Mouse (Mus musculus) natural killer cell, adult 2 months (primary cell): ENCODE data around the gene Kctd7.

Experiments used
- DNase-seq, 2 experiments: peaks; one replicate each; pipeline ENCODE4 v3.0.0; 2022; ENCODE audit warnings: low spot score in 2 of 2

Gene Kctd7

GRCm38 (mm10) chr5:130190909-130191308 is 46.2 kb downstream of the Kctd7 start:
- no peak for DNase-seq

DNA sequence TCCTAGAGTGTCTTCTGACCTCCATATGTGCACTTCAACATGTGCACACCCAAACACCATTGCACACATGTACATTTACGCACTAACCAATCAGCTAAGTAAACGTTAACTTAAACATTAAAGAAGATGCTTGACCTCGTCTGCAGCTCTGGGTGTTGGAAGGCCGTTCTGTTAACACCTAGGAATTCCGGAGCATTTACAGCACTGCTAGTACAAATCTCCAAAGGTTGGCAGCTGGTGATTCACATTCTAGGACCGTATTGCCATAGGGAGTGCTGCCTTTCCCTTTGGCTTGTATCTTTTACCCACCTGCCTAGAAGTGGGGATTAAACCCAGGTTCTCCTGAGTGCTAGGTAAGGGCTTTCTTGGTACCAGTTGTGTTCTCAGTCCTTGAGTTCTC is 47.2 kb downstream of the Kctd7 start:
- no peak for DNase-seq

DNA sequence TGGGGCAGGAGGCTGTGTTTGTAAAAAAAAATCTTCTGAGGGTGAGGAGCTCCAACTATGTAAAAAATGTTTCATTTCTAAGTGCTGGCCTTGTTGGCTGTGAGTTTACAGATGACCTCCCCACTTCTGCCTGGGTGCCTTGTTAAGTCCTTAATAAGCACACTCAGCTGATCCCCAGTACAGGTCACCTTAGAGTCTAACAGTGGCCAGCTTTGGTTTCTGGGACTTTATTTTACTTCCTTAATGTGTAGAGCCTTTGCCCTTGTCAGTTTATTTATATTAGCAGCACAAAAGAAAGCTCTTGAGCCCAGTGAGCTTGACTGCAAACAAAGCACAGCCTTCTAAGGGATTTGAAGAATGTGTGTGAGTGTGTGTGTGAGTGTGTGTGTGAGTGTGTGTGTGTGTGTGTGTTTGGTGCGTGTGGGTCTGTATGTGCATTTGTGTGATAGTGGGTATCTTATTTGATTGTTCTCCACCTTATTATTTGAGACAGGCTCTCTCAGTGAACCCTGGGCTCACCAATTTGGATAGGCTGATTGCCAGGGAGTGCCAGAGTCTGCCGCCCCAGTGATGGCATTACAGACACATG is 47.8 kb downstream of the Kctd7 start:
- DNase-seq: no peak

DNA sequence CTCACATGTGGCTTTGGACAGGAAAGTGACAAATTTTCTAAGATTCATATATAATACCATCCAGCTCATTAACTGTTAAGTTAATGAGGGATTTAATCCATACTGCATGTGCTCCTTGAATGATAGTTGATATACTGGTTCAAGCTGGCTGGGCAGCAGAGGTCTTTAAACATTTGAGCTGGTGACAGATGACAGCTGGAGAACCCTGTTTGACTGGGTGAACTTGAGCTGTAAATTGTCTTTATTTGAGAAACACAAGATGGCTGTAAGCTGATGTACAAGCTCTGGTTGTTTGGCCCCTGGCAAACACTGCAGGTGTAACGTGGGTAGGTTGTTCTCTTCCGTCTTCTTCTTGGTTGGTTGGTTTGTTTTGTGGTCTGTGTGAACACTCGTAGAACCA is 49.1 kb downstream of the Kctd7 start:
- no peak for DNase-seq

- no peak for DNase-seq
Observed at GRCm38 (mm10) chr5:130196307-130196706, 51.6 kb downstream of the Kctd7 start.

DNA sequence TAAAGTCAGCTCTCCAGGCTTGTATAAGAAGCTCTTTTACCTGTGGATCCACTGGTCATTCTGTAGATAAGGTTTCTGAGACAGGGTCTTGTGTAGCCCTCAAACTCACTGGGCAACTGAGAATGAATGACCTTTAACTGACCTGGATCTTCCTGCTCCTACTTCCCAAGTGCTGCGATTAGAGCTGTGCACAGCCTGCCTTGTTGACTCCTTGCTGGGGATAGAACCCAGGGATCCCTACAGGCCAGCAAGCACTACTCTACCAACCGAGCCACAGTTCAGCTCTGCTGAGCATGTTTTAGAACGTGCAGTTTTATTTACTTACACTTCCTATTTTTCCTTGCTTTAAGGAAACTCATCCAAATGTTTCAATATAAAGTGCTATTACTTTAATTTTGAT is 52.8 kb downstream of the Kctd7 start:
- no peak for DNase-seq

GRCm38 (mm10) chr5:130197981-130198380 is 53.3 kb downstream of the Kctd7 start:
- no peak for DNase-seq

- DNase-seq: no peak
Observed at GRCm38 (mm10) chr5:130200233-130201029, 55.8 kb downstream of the Kctd7 start.

GRCm38 (mm10) chr5:130203948-130204347 is 59.3 kb downstream of the Kctd7 start:
- DNase-seq: no peak

- DNase-seq: no peak
Observed at GRCm38 (mm10) chr5:130204560-130204959, 59.9 kb downstream of the Kctd7 start.
